Comparison of ENCODE assay signal across 9 mouse cellular contexts in genomic region chr12:85451693-85452491, GRCm38 (mm10). TPM values are rescaled to one million over a fixed set of nuclear protein-coding genes. Genes with fewer than 3 reads are reported as not detected.
DNase-seq lines count a peak whose midpoint lies in the region; ATAC-seq and TF ChIP-seq lines count a peak whose summit lies in the region.
"Had no signal": no experiment of that assay in that cellular context is flagged by ENCODE, and none has a peak within 500 bp of the region (broad histone marks: within the 10 kb centered on the region; RNA-seq: fewer than 3 reads in every experiment).

No protein-coding gene starts in this region.

- peak overlapping the region; percentile 2; the same call in 1 of the 2 replicates for H3K4me2 ChIP-seq in hindbrain, embryonic 12.5 days (replicated peaks)
- H3K4me2 ChIP-seq in lung, embryonic 14.5 days: peak overlapping the region; percentile 48

- TF ChIP-seq CTCF in lung, embryonic 14.5 days (IDR thresholded peaks at IDR 0.05; ENCODE audit: low read depth): no peak

- H3K9ac ChIP-seq in hindbrain, embryonic 12.5 days: no peak overlapping the region
- peak overlapping the region; percentile 4; the same call in 1 of the 2 replicates for H3K9ac ChIP-seq in lung, embryonic 14.5 days

- H3K4me1 ChIP-seq in hindbrain, embryonic 12.5 days: peaks cover 27% of the 10 kb centered on the region
- H3K4me1 ChIP-seq in lung, embryonic 14.5 days (ENCODE audit: insufficient read depth): peaks cover 16% of the 10 kb centered on the region

- no peak overlapping the region for H3K4me3 ChIP-seq in hindbrain, embryonic 12.5 days
- no peak overlapping the region for H3K4me3 ChIP-seq in lung, embryonic 14.5 days (ENCODE audit: low read depth, low read length)
- H3K4me3 ChIP-seq: erythroblast, embryonic 14.5 days had no signal

- H3K36me3 ChIP-seq in hindbrain, embryonic 12.5 days: no peaks in the 10 kb centered on the region
- no peaks in the 10 kb centered on the region for H3K36me3 ChIP-seq in lung, embryonic 14.5 days (ENCODE audit: insufficient read depth)

- no peaks in the 10 kb centered on the region for H3K27me3 ChIP-seq in hindbrain, embryonic 12.5 days
- no peaks in the 10 kb centered on the region for H3K27me3 ChIP-seq in lung, embryonic 14.5 days (ENCODE audit: insufficient read depth, low read length)

- ATAC-seq in hindbrain, embryonic 12.5 days (ENCODE audit: low FRiP score): no peak
- ATAC-seq in lung, embryonic 14.5 days (ENCODE audit: insufficient read depth): no peak
- no peak for ATAC-seq in granulocyte monocyte progenitor cell, adult 5-6 weeks (replicated peaks; ENCODE audit: poor library complexity, severe bottlenecking)

- WGBS in hindbrain, embryonic 12.5 days: 40% methylated on average over 22 of the region's 22 CpGs
- 22% methylated on average over 22 of the region's 22 CpGs for WGBS in lung, embryonic 14.5 days

- DNase-seq in kidney, adult 18-20 months: peak; percentile 19
- DNase-seq in kidney, adult 9 months: no peak
- DNase-seq in lung, embryonic 14.5 days: peak; percentile 67
- DNase-seq in urinary bladder, postnatal 10 days (ENCODE audit: low spot score): peak; percentile 31
- no peak for DNase-seq in thymus, postnatal 14 days
- DNase-seq in cerebellum, postnatal 4 days (ENCODE audit: low spot score in 2 of 2): no peak

- H3K9me3 ChIP-seq in hindbrain, embryonic 12.5 days (replicated peaks): no peaks in the 10 kb centered on the region
- no peaks in the 10 kb centered on the region for H3K9me3 ChIP-seq in lung, embryonic 14.5 days (ENCODE audit: low read depth, low read length)

- H3K27ac ChIP-seq in hindbrain, embryonic 12.5 days: no peak overlapping the region
- peak overlapping the region; percentile 81 for H3K27ac ChIP-seq in lung, embryonic 14.5 days (ENCODE audit: low read depth)

RNA-seq across cellular contexts. Expression of gene Fos, which starts 21.8 kb away (rescaled TPM):
- 2.4 and 2.7 TPM in 2 replicates for polyA plus RNA-seq in hindbrain, embryonic 12.5 days (2016; fragmentation: Nextera tagmentation; extraction: Ambion mirVana)
- 3.7 and 3.8 TPM in 2 replicates for polyA plus RNA-seq in lung, embryonic 14.5 days (2014; fragmentation: Nextera tagmentation; extraction: Ambion mirVana)
- 35.1 and 50.4 TPM in 2 replicates for total RNA-seq in granulocyte monocyte progenitor cell, adult 5-6 weeks (2014; fragmentation: Nextera tagmentation)
- total RNA-seq in granulocyte monocyte progenitor cell, adult 5-6 weeks (2017): 137 and 160 TPM in 2 replicates

Comparison
In these comparisons a context has a peak if more than half of its experiments do, and no peak if none do; other contexts are left out.
1. DNase-seq: peak in kidney, adult 18-20 months (single experiment), lung, embryonic 14.5 days (single experiment) and urinary bladder, postnatal 10 days (single experiment); none in kidney, adult 9 months (single experiment), thymus, postnatal 14 days (single experiment) and cerebellum, postnatal 4 days (0 of 2).